Mouse (Mus musculus) lung, adult 2 months (tissue): ENCODE results near the gene Snrnp40.

Experiments used
- CTCF ChIP-seq: fragments of 200-500 bp; IDR thresholded peaks from 2 replicates; pipeline ENCODE4 v1.5.1; 2011; ENCODE audit warnings: mild to moderate bottlenecking, low read length, control low read depth; ENCODE audit not compliant: insufficient read depth
- POLR2A ChIP-seq: fragments of 200-500 bp; IDR thresholded peaks from 2 replicates; pipeline ENCODE4 v1.6.1; 2011; ENCODE audit warnings: low read depth, mild to moderate bottlenecking, control low read depth, low read length, borderline replicate concordance; ENCODE audit errors: extremely low read depth

DNA sequence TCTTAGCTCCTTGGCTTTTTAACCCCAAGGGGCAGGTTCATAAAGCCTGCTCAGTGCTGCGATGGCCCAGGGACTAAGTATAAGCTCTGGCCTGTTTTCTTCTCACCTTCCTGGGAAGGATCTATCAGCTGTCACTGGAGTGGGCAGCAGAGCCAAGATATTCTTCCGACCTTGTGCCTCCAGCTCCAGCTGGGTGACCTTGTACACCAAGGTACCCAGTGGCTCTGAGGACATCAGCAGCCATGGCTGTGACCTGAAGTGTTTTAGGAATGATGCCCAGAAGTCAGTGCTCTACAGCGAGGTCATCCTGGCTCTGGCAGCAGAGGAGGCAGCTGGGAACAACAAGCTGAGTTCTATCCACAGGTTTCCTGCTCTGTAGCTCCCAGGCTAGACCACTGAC is 47.4 kb upstream of the Snrnp40 start:
- TF ChIP-seq CTCF = no peak
- TF ChIP-seq POLR2A = no peak
